Mouse (Mus musculus): ENCODE results near the gene Tmem143.

DNA sequence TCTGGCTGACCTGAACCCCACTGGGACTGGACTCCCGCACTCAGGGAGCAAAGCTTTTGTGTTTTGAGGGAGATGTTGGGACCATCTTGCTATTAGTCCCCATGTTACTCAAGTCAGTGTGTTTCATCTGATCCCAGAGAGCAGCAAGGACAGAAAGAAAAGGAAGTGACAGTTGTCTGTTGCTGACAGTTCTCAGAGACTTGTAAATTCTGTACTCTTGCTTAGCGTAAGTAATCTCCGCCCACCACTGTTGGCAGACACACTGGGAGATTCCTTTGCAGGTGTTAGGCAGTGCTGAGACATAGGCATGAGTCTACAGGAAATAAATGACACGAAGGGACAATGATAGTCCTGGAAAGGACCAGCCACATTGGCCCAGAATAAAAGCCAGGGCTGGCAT lies 59.9 kb downstream of the Tmem143 start:
- TF ChIP-seq CTCF (conservative IDR thresholded peaks at IDR 0.05 in 1 of 2, IDR thresholded peaks at IDR 0.05 in 1 of 2; ENCODE audit: low read depth in 2 of 2, low read length in 2 of 2) (no peak), EP300 (IDR thresholded peaks at IDR 0.05; ENCODE audit: low read length) (no peak), USF1 (IDR thresholded peaks at IDR 0.05; ENCODE audit: low read depth, low read length) (no peak), POLR2A (IDR thresholded peaks at IDR 0.05; ENCODE audit: low read depth, low read length) (no peak), E2F4 (IDR thresholded peaks at IDR 0.05; ENCODE audit: insufficient replicate concordance, low read depth, low read length) (no peak), CHD2 (IDR thresholded peaks at IDR 0.05; ENCODE audit: low read length) (no peak)

All from CH12.LX (cell line).